Mouse (Mus musculus) embryonic stem cell, embryonic (primary cell): Measurements from ENCODE around the gene Peak1.

ENCODE experiments used
- CTCF ChIA-PET, 4 experiments: fragments of 300-600 bp in 2 of 4; fragments of 350-600 bp in 2 of 4; sonication (Branson Sonifier 250); formaldehyde crosslinking; loops; one replicate each; lab custom pipeline; 2022; ENCODE audit warnings: inconsistent platforms in 2 of 4; lab: Charles Lee
- POLR2A ChIA-PET, 4 experiments: fragments of 300-600 bp in 2 of 4; fragments of 350-600 bp in 2 of 4; sonication (Branson Sonifier 250); formaldehyde crosslinking; loops; one replicate each; lab custom pipeline; 2022; ENCODE audit warnings: antibody characterized with exemption in 4 of 4, inconsistent platforms in 1 of 4; lab: Charles Lee

Peak1 gene

DNA sequence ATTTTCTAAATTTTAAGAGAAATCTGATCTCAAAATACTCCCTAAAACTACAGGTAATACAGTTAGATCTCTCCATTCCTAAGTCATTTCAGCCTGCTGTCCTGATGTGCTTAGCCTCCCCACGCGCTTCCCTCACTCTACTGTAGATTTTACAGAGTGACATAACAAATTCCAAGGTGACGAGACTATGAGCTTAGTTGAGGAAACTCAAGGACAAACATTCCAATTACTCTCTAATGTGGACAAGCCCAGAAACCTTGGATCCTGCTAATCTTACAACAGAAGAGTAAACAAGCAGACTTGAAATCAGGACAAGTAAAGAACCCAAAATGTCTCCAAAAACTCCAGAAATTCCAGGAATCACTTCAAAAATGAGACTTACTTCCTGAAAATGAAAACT lies 58.6 kb downstream of the Peak1 start:
- ChIA-PET CTCF (no interaction called here), POLR2A (interaction anchor here in 1 of 4 experiments (0.7 kb wide), 1 partner anchor 15 kb away, joined by 3 read pairs; no protein-coding TSS in a partner anchor)

DNA sequence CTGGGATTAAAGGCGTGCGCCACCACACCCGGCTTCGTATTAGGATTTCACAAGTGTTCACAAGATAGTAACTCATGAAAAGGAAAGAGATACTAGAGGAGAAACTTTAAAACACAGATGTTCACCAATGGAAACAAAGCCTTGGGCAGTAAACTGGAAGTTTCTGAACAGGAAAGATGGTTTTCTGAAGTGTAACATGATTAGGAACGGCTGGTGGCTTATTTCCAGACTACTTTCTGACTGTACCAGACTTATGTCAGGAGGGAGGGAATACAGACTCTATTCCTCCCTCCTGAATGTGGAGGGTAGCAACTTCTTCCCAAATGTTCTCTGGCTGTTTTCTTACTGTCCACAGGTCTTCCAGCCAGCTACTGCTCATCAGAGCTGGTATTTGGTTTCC lies 62.7 kb downstream of the Peak1 start:
- CTCF ChIA-PET, result no interaction called here
- POLR2A ChIA-PET, result interaction anchor here in 1 of 4 experiments (0.6 kb wide), 1 partner anchor 580 kb away, joined by 3 read pairs; no protein-coding TSS in a partner anchor

GRCm38 (mm10) chr9:56346321-56346720 lies 71.5 kb downstream of the Peak1 start:
- POLR2A ChIA-PET, result interaction anchor here in 2 of 4 experiments (0.8 kb wide), 3 partner anchors 9 to 151 kb away, joined by 3 to 4 read pairs (median 3); no protein-coding TSS in a partner anchor
- CTCF ChIA-PET, result no interaction called here

GRCm38 (mm10) chr9:56339426-56340195 lies 78.3 kb downstream of the Peak1 start:
- ChIA-PET CTCF (no interaction called here), POLR2A (interaction anchor here in 2 of 4 experiments (0.7 to 1.6 kb wide), 4 partner anchors 15 to 399 kb away, joined by 3 to 5 read pairs (median 3); no protein-coding TSS in a partner anchor)

DNA sequence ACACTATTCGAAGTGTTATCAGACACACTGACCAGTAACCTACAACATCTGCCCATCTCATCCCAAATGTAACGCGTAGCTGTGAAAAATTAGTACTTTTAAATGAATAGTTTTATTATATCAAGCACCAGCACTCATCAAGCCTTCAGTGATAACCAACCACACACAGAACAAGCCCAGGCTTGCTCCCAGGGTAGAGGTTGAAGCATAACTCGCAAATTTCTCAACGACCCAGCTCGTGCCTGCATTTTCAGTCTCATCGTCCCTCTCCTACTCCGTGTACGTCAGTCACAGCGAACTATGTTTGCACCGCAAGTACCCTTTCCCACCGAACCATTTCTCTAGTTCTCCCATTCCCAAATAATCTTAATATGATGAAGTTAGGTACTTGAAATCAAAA lies 83.5 kb downstream of the Peak1 start:
- CTCF ChIA-PET, result no interaction called here
- POLR2A ChIA-PET, result interaction anchor here in 1 of 4 experiments (0.7 to 1.9 kb wide), 3 partner anchors 14 to 200 kb away, joined by 3 to 5 read pairs (median 3); no protein-coding TSS in a partner anchor

GRCm38 (mm10) chr9:56332774-56333173 lies 85.1 kb downstream of the Peak1 start:
- ChIA-PET POLR2A (no interaction called here), CTCF (no interaction called here)

DNA sequence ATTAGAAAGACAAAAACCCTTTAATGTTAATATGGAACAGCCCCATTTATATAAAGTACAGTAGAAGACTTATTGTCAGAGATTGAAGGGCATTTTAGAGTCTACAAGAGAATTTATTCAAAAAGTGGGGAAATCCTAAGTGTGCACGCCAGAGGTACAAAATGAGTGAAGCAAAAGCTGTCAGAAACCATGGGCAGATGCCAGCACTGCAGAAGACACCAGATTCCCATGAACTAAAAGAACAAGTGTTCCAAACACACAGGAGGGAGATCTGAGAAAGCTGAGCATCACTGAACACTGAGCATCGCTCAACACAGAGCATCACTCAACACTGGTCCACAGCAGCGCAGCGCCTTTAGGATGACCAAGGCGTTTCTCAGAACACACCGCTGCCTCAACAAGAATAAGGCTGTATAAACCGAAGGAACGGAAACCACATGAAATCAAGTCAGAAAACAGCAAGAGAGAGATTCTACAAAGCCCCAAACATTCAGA lies 91.3 kb downstream of the Peak1 start:
- ChIA-PET POLR2A (no interaction called here), CTCF (no interaction called here)

DNA sequence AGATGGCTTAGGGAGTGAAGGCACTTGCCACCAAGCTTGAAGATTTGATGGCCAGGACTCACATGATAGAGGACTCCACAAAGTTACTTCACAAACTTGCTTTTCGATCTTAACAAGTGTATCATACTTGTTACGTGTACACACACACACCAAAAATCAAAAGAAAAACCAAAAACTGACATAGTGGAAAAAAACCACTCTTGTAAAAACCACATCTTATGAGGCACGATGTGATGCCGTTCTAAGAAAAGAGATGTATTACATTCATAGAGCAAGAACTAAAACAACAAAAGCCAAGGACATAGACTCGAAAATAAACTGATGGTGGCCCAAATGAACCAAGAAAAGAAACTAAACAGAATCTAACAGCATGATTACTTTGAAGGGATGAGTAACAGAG lies 92.1 kb downstream of the Peak1 start:
- CTCF ChIA-PET, result no interaction called here
- POLR2A ChIA-PET, result no interaction called here

DNA sequence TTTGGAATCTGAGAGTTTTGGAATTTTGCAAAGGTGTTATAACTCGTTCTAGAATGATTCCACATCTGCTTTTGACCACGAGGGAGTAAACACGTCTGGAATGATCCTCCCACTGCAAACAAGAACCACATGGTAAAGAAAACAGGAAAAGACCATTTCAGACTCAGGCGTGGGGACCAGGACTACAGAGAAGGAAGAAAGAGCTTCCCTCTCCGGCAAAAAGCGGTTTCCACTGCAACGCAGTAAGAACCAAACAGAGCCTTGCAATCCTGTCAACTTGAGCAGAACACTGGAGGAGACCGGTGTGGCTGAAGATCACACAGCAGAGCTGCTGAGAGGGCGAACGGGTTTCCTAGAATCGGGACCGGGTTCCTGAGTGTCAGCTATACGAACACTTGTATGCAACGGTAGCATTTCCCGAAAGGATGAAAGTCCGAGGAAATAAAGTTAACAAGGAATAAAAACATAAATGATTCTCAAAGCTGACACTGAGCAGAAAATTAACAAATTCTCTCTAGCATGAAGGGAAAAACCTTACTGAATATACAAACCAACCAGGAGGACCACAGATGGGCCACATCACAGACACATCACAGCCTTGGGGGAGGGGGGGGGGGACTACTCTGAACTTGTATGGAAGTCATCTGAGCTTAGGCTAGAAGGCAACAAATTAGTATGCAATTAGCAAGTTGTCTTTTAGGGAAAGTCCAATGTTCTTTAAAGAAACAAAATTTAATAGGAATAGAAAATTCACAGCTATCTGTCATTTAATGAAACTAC lies 93.1 kb downstream of the Peak1 start:
- CTCF ChIA-PET, result no interaction called here
- POLR2A ChIA-PET, result interaction anchor here in 1 of 4 experiments (0.9 to 1.5 kb wide), 2 partner anchors 14 to 80 kb away, joined by 3 read pairs; no protein-coding TSS in a partner anchor

DNA sequence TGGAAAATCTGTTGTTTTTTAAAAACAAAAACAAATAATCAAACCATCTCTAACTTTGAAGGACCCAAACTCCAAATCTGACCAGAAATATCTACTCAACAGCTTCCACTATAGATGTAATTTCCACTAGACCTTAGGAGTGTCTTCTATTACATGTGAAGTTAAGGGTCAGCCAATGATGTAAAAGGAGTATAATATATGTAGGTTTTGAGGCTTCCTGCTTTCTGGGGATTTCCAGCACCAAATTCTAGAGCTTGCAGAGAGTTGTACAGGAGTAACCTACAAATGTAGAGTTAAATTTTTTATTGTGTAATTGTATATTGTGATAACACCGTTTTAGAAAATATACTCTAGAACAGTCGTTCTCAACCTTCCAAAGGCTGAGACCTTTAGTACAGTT lies 96.6 kb downstream of the Peak1 start:
- CTCF ChIA-PET, result no interaction called here
- POLR2A ChIA-PET, result no interaction called here

- POLR2A ChIA-PET, result no interaction called here
- CTCF ChIA-PET, result no interaction called here
These were observed 103.5 kb downstream of the Peak1 start for GRCm38 (mm10) chr9:56314326-56314725.

- ChIA-PET CTCF (interaction anchor here in 1 of 4 experiments (0.6 kb wide), 1 partner anchor 62 kb away, joined by 4 read pairs; no protein-coding TSS in a partner anchor), POLR2A (interaction anchor here in 1 of 4 experiments (0.9 kb wide), 1 partner anchor 11 kb away, joined by 3 read pairs; no protein-coding TSS in a partner anchor)
These were observed 108.8 kb downstream of the Peak1 start for GRCm38 (mm10) chr9:56309079-56309478.

GRCm38 (mm10) chr9:56304526-56304925 lies 113.3 kb downstream of the Peak1 start:
- ChIA-PET POLR2A (no interaction called here), CTCF (no interaction called here)

- POLR2A ChIA-PET, result interaction anchor here in 1 of 4 experiments (1.2 kb wide), 1 partner anchor 24 kb away, joined by 3 read pairs; no protein-coding TSS in a partner anchor
- CTCF ChIA-PET, result interaction anchor here in 1 of 4 experiments (0.6 kb wide), 1 partner anchor 730 kb away, joined by 3 read pairs; no protein-coding TSS in a partner anchor
These were observed 114.9 kb downstream of the Peak1 start for GRCm38 (mm10) chr9:56302921-56303465.

GRCm38 (mm10) chr9:56290019-56290418 lies 127.8 kb downstream of the Peak1 start:
- POLR2A ChIA-PET, result no interaction called here
- CTCF ChIA-PET, result no interaction called here

DNA sequence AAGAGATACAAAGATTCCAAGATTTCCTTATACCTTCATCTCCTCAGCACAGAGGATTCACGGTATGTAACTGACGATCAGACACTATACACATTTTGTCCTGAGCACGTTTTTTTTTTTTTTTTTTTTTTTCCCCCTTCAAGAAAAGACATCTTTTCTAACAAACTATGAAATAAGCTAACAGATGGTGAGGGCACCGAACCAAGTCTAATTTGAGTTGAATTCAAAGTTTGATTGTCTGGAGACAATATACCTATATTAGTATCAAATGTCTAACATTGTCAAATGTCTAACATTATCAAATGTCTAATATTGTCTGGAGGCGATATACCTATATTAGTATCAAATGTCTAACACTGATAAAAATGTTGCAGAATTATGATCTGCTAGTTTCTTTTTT lies 135.4 kb downstream of the Peak1 start:
- ChIA-PET POLR2A (interaction anchor here in 2 of 4 experiments (0.6 kb wide), 2 partner anchors 22 to 146 kb away, joined by 3 to 4 read pairs; no protein-coding TSS in a partner anchor), CTCF (interaction anchor here in 1 of 4 experiments (0.6 kb wide), 1 partner anchor 11 kb away, joined by 3 read pairs; no protein-coding TSS in a partner anchor)

GRCm38 (mm10) chr9:56273576-56273975 lies 144.3 kb downstream of the Peak1 start:
- ChIA-PET POLR2A (interaction anchor here in 1 of 4 experiments (0.6 kb wide), 1 partner anchor 1499 kb away, joined by 3 read pairs; no protein-coding TSS in a partner anchor), CTCF (no interaction called here)

DNA sequence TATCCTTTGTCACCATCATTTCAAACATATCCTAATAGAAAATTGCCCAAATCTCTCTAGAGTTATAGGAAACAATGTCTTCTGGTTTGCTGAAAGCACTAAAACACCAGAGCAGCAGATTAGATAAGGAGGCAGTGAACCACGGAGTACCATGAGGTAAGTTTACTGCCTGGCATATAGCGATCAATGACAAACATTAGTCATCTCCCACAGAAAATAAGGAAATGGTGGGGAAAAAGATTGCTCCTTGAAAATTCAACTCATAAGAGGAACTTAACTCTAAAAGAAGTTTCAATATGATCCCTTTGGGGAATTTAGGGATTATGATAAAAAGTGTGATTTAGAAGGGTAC lies 145.6 kb downstream of the Peak1 start:
- ChIA-PET CTCF (no interaction called here), POLR2A (no interaction called here)
